Mouse (Mus musculus) midbrain, embryonic 10.5 days (tissue): ENCODE measurements around the gene Fam184b. TPM values are rescaled to one million over a fixed set of nuclear protein-coding genes. Genes with fewer than 3 reads are reported as not detected.

Source experiments
- DNase-seq: peaks from one replicate; pipeline ENCODE4 v3.0.0-alpha.2; 2017; ENCODE audit warnings: low spot score
- H3K27ac ChIP-seq: fragments of 300-500 bp; sonication (generic); replicated peaks from 2 replicates; pipeline ENCODE4 v1.5.1; 2016; ENCODE audit warnings: mild to moderate bottlenecking
- H3K27me3 ChIP-seq: fragments of 300-500 bp; sonication (generic); 2 replicates; pipeline ENCODE4 v1.6.1; 2016; ENCODE audit warnings: low read depth, mild to moderate bottlenecking; ENCODE audit not compliant: poor library complexity, severe bottlenecking
- H3K36me3 ChIP-seq: fragments of 300-500 bp; sonication (generic); 2 replicates; pipeline ENCODE4 v1.6.1; 2016; ENCODE audit warnings: mild to moderate bottlenecking, moderate library complexity
- H3K4me1 ChIP-seq: fragments of 300-500 bp; sonication (generic); 2 replicates; pipeline ENCODE4 v1.6.1; 2016
- H3K4me3 ChIP-seq: fragments of 300-500 bp; sonication (generic); 2 replicates; pipeline ENCODE4 v1.5.1; 2016; ENCODE audit warnings: mild to moderate bottlenecking, moderate library complexity
- H3K9me3 ChIP-seq: fragments of 300-500 bp; sonication (generic); replicated peaks from 2 replicates; pipeline ENCODE4 v1.6.1; 2016; ENCODE audit warnings: mild to moderate bottlenecking
- WGBS: fragments of 180-500 bp; shearing (Covaris S2); methylation state at CpG from one replicate; pipeline ENCODE4 v1.1.7; 2016; 5-methylcytosine and 5-hydroxymethylcytosine counted together
- polyA plus RNA-seq: library from polyadenylated mRNA; unstranded; fragments of >200 nt; fragmentation: Nextera tagmentation; extraction: Ambion mirVana; gene quantifications from 2 replicates; pipeline ENCODE4 v1.2.1, GENCODE M21; 2016

The Fam184b gene
- polyA plus RNA-seq, 1 experiment from 2014 or later, result 0.73 TPM

GRCm38 (mm10) chr5:45496042-45496441 lies 143.4 kb downstream of the Fam184b start:
- Histone ChIP-seq H3K36me3 (peaks cover 58% of the 10 kb centered on the region), H3K4me3 (no peak overlapping the region), H3K27ac (no peak overlapping the region), H3K27me3 (no peaks in the 10 kb centered on the region), H3K4me1 (peaks cover 25% of the 10 kb centered on the region), H3K9me3 (no peaks in the 10 kb centered on the region)
- DNase-seq, result no peak

DNA sequence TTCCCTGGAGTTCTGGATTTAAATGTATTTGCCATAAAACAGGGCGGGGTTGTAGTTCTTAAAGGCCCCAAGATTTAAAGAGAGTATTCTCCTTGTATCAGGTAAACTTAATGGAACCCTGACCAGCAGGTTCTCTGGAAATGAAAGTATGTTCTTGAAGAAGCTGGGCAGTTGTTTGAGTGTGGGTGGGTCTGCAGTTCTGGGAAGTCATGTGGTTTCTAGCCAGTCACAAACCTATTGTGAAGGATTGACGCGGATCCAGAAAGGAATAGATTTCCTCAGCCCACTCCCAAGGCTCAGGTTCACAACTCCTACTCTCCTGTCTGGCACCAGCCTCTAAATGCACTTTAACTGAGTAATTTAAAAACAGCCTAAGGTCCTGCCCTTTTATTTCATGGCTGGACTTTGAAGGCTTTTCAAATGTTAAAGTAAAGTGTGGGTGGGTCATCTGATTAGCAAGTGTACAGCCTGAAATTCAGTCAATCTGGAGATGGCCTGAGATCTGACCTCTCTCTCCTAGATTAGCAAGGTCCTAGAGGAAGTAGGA lies 143.9 kb downstream of the Fam184b start:
- Histone ChIP-seq H3K9me3 (no peaks in the 10 kb centered on the region), H3K27ac (no peak overlapping the region), H3K27me3 (no peaks in the 10 kb centered on the region), H3K4me3 (no peak overlapping the region), H3K36me3 (peaks cover 53% of the 10 kb centered on the region), H3K4me1 (peaks cover 25% of the 10 kb centered on the region)
- 95% methylated on average over 3 of the region's 3 CpGs for WGBS
- no peak for DNase-seq

DNA sequence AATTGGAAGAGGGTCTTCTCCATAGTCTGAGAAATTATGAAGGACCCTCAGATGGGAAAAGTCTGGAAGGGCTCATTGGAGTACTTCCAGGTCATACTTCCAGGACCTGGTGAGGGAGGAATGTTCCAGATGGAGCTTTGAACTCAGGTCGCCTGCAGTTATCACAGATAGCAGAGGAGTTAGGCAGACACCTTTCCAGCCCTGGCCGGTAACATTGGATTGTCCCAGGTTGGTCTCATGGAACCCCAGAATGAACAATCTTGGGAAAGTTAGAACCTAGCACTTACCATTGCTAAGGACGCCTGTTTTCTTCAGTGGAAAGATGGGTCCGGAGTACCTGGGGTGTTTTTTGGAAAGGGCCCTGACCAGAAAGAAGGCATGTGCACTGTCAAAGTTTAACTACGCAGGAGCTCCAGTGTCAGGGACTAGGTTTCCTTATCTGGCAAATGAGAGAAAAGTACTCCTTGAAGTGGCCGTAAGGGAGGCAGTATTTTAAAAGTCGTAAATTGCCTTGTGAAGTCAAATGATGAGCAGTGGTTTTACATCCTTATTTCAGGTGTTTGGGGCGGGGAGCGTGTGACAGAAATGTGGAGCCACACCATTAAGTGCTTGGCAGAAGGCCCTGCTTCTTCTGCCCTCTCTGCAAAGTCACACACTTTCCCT lies 145.2 kb downstream of the Fam184b start:
- no peaks in the 10 kb centered on the region for H3K9me3 ChIP-seq
- peaks cover 40% of the 10 kb centered on the region for H3K36me3 ChIP-seq
- H3K4me1 ChIP-seq, result peaks cover 25% of the 10 kb centered on the region
- H3K27me3 ChIP-seq, result no peaks in the 10 kb centered on the region
- H3K4me3 ChIP-seq, result peak overlapping the region; percentile 65
- WGBS, result 70% methylated on average over 9 of the region's 9 CpGs
- peak overlapping the region; percentile 88 for H3K27ac ChIP-seq
- no peak for DNase-seq

DNA sequence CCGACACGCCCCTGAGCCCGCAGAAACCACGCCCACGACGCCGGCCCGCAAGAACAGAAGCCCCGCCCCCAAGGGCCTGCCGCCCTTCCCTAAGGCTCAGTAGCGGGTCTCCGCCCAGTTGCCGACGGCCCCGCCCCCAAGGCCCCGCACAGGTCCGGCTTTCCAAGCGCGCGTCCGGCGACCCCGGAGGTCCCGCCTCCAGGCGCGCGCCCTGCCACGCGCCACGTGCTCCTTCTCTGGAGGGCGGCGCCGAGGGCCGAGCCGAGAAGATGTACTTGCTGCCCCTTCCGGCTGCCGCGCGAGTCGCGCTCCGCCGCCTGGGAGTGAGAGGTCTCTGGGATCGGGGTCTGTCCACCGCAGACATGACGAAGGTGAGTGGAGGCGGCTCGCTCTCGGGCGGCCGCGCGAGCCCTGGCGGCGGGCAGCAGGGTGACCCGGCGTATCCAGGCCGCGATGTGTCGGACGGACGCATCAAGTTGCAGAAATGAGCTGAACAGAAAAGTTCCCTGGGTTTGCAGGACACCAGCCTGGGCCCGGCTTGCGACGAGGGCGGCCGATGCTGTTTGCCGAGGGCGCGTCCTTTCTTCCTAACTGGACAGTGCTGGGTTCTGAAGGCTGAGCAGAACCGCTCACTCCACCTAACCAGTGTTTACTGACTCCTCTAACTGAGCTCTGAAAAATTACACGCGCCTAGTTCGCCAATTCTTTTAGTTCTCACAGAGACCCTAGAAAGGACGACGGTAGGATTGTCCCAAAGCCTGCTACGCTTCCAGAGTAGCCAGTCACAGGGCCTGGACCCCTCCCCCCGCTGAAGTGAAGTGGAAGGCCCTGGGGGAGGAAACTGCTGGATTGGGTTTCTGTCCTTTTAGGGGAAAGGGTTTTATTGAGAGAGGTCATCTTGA lies 146.0 kb downstream of the Fam184b start, which contains the start of gene Lap3:
TSS of gene Lap3 (plus strand) at position 184 of the 902 bp plus-strand sequence.
- Histone ChIP-seq H3K4me3 (peak within 1 kb of the TSS; percentile 65), H3K27me3 (no peaks in the 10 kb centered on the region), H3K4me1 (peaks cover 25% of the 10 kb centered on the region), H3K27ac (peak within 1 kb of the TSS; percentile 88), H3K9me3 (no peaks in the 10 kb centered on the region), H3K36me3 (peaks cover 32% of the 10 kb centered on the region)
- under 1% methylated on average over 78 of the region's 78 CpGs for WGBS
- DNase-seq, result peak; percentile 99

DNA sequence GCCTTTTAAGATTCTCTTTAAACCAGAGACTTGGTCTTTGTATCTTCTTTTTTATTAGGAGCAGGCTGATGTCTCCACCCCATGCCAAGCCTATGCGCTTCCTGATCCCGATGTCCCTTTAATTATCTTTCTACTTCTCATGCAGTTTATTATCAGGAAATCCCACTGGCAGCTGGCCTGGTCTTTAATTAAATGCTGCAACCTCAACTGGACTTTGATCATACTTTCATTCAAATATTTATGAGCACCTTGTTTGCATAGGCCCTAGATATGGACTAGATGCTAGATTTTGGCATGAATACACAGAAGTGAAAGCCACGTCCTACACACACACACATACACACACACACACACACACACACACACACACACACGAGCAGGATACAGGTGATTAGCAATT lies 147.6 kb downstream of the Fam184b start:
- H3K27me3 ChIP-seq, result no peaks in the 10 kb centered on the region
- 68% methylated on average over 4 of the region's 4 CpGs for WGBS
- no peak overlapping the region for H3K27ac ChIP-seq
- no peaks in the 10 kb centered on the region for H3K9me3 ChIP-seq
- no peak overlapping the region for H3K4me3 ChIP-seq
- peaks cover 15% of the 10 kb centered on the region for H3K36me3 ChIP-seq
- peaks cover 25% of the 10 kb centered on the region for H3K4me1 ChIP-seq
- DNase-seq, result no peak

- 87% methylated on average over 1 of the region's 1 CpGs for WGBS
- no peak for DNase-seq
- H3K27ac ChIP-seq, result no peak overlapping the region
These were observed 155.8 kb downstream of the Fam184b start for GRCm38 (mm10) chr5:45483654-45484053.

DNA sequence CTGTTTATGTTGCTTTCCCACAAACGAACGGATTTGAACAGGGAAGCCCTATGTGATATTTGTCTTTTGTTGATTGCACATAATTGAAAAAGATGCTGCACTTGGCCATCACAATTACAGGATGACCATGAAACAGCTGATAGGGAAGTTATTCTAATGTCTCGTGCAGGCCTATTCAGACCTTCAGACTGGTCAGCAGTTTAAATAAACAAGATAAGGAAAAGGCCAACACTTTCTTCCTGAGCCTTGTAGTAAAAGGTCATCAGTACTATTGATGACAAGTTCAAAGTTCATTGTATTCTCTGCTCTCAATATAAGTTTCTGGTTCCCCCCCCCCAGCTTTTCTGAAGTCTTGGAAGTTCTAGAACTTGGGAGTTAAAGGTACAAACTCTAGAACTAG lies 156.8 kb downstream of the Fam184b start:
- no peaks in the 10 kb centered on the region for H3K27me3 ChIP-seq
- WGBS, result 84% methylated on average over 3 of the region's 3 CpGs
- H3K9me3 ChIP-seq, result no peaks in the 10 kb centered on the region
- H3K4me1 ChIP-seq, result no peaks in the 10 kb centered on the region
- H3K27ac ChIP-seq, result no peak overlapping the region
- no peak overlapping the region for H3K4me3 ChIP-seq
- no peaks in the 10 kb centered on the region for H3K36me3 ChIP-seq
- no peak for DNase-seq

More at GRCm38 (mm10) chr5:45483654-45484053, 155.8 kb downstream of the Fam184b start:
- Histone ChIP-seq H3K4me3 (no peak overlapping the region), H3K9me3 (no peaks in the 10 kb centered on the region), H3K36me3 (no peaks in the 10 kb centered on the region), H3K4me1 (no peaks in the 10 kb centered on the region), H3K27me3 (no peaks in the 10 kb centered on the region)

DNA sequence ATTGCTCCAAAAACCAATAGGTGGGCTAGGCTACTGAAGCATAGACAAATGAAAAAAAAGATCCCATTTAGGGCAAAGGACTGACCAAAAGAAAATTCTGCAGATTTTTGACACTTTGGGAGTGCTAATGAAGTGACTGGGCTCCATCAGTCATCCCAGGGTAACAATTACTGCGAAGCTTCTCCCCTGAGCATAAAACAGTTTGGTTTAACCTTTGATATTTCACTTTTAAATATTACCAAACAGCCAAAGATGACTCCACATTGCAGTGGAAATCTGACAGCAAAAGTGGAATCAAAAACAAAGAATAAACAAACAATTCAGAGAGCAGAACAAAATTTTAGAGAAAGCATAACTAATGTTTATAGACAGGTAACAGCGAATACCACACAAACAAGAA lies 158.3 kb downstream of the Fam184b start:
- WGBS, result 92% methylated on average over 2 of the region's 2 CpGs
- Histone ChIP-seq H3K4me1 (peaks cover 4% of the 10 kb centered on the region; the same call in 1 of the 2 replicates), H3K27me3 (no peaks in the 10 kb centered on the region), H3K36me3 (no peaks in the 10 kb centered on the region), H3K9me3 (no peaks in the 10 kb centered on the region), H3K4me3 (no peak overlapping the region), H3K27ac (no peak overlapping the region)
- DNase-seq, result no peak

GRCm38 (mm10) chr5:45480066-45480465 lies 159.3 kb downstream of the Fam184b start:
- Histone ChIP-seq H3K4me1 (peaks cover 4% of the 10 kb centered on the region; the same call in 1 of the 2 replicates), H3K36me3 (no peaks in the 10 kb centered on the region), H3K27ac (no peak overlapping the region), H3K27me3 (no peaks in the 10 kb centered on the region), H3K9me3 (no peaks in the 10 kb centered on the region), H3K4me3 (no peak overlapping the region)
- DNase-seq, result no peak
- 96% methylated on average over 1 of the region's 1 CpGs for WGBS

Other genes starting within 250 kb of the Fam184b start
- gene Qdpr, start 189.4 kb downstream of the Fam184b start, polyA plus RNA-seq, result 127 and 128 TPM in 2 replicates
- gene Clrn2, start 185.9 kb downstream of the Fam184b start, polyA plus RNA-seq, result 0.29 TPM in 1 of 2 replicates, not detected in the other
- 86.9 and 103 TPM in 2 replicates for gene Lap3, start 146.2 kb downstream of the Fam184b start, polyA plus RNA-seq
- gene Med28, start 119.4 kb downstream of the Fam184b start, polyA plus RNA-seq, result 293 TPM in 2 replicates
- 72.8 and 75.1 TPM in 2 replicates for gene Ncapg, start 30.3 kb upstream of the Fam184b start, polyA plus RNA-seq
- 30.4 and 35.7 TPM in 2 replicates for gene Lcorl, start 218.0 kb upstream of the Fam184b start, polyA plus RNA-seq